Mouse (Mus musculus): ENCODE measurements at regions not wholly inside any gene's neighbourhood (a gene's known extent, or its start where the extent isn't known, plus 50 kb on each side); places are given as distances from the start of the nearest gene placed in this dataset. TPM values are rescaled to one million over a fixed set of nuclear protein-coding genes. Genes with fewer than 3 reads are reported as not detected.

GRCm38 (mm10) chr8:128292394-128292793 is 66.0 kb upstream of the Nrp1 start:
- Histone ChIP-seq H3K9ac (replicated peaks; ENCODE audit: low read depth, low read length) (no peak overlapping the region), H3K4me1 (replicated peaks; ENCODE audit: control insufficient read depth, insufficient read depth, low read length) (peaks cover 7% of the 10 kb centered on the region; the same call in 1 of the 2 replicates), H3K9me3 (ENCODE audit: control insufficient read depth, low read length) (no peaks in the 10 kb centered on the region), H3K4me2 (ENCODE audit: low read length) (no peak overlapping the region), H3K27me3 (replicated peaks; ENCODE audit: control insufficient read depth, insufficient read depth, low read length) (no peaks in the 10 kb centered on the region), H3K27ac (ENCODE audit: low read length) (no peak overlapping the region), H3K4me3 (replicated peaks; ENCODE audit: low read length) (no peak overlapping the region), H3K36me3 (ENCODE audit: control insufficient read depth, insufficient read depth) (no peaks in the 10 kb centered on the region)
- ATAC-seq: no peak
- WGBS: 90% methylated on average over 6 of the region's 6 CpGs

- peak; percentile 79 for ATAC-seq
- no peak overlapping the region; the same call in 1 of the 2 replicates for H3K4me2 ChIP-seq (ENCODE audit: low read length)
- peak overlapping the region; percentile 21 for H3K27ac ChIP-seq (ENCODE audit: low read length)
Observed at GRCm38 (mm10) chr8:128296728-128297380, 61.5 kb upstream of the Nrp1 start.

GRCm38 (mm10) chr8:128302322-128302721 is 56.1 kb upstream of the Nrp1 start:
- Histone ChIP-seq H3K9me3 (ENCODE audit: control insufficient read depth, low read length) (no peaks in the 10 kb centered on the region), H3K27me3 (replicated peaks; ENCODE audit: control insufficient read depth, insufficient read depth, low read length) (no peaks in the 10 kb centered on the region), H3K4me1 (replicated peaks; ENCODE audit: control insufficient read depth, insufficient read depth, low read length) (no peaks in the 10 kb centered on the region), H3K36me3 (ENCODE audit: control insufficient read depth, insufficient read depth) (no peaks in the 10 kb centered on the region), H3K4me2 (ENCODE audit: low read length) (no peak overlapping the region), H3K9ac (replicated peaks; ENCODE audit: low read depth, low read length) (no peak overlapping the region), H3K27ac (ENCODE audit: low read length) (no peak overlapping the region), H3K4me3 (replicated peaks; ENCODE audit: low read length) (no peak overlapping the region)
- WGBS: 93% methylated on average over 2 of the region's 2 CpGs
- ATAC-seq: no peak

More at GRCm38 (mm10) chr8:128296728-128297380, 61.5 kb upstream of the Nrp1 start:
- Histone ChIP-seq H3K4me3 (replicated peaks; ENCODE audit: low read length) (no peak overlapping the region), H3K36me3 (ENCODE audit: control insufficient read depth, insufficient read depth) (no peaks in the 10 kb centered on the region), H3K9me3 (ENCODE audit: control insufficient read depth, low read length) (no peaks in the 10 kb centered on the region), H3K9ac (replicated peaks; ENCODE audit: low read depth, low read length) (no peak overlapping the region), H3K4me1 (replicated peaks; ENCODE audit: control insufficient read depth, insufficient read depth, low read length) (peaks cover 7% of the 10 kb centered on the region; the same call in 1 of the 2 replicates), H3K27me3 (replicated peaks; ENCODE audit: control insufficient read depth, insufficient read depth, low read length) (no peaks in the 10 kb centered on the region)
- 37% methylated on average over 14 of the region's 14 CpGs for WGBS

Small RNA genes in the stretch of these regions (microRNA-seq; reads per million reads assigned to microRNA genes)
- not detected for gene Mir21c
